Mouse (Mus musculus): ENCODE results near the gene Snd1.

- TF ChIP-seq CTCF (IDR thresholded peaks at IDR 0.05; ENCODE audit: low read depth, low read length) = no peak
- no peak for TF ChIP-seq TAL1 (conservative IDR thresholded peaks at IDR 0.05; ENCODE audit: low read depth, low read length)
- no peak for TF ChIP-seq GATA1 (IDR thresholded peaks at IDR 0.05; ENCODE audit: borderline replicate concordance, low read length)
- TF ChIP-seq POLR2AphosphoS5 (IDR thresholded peaks at IDR 0.05; ENCODE audit: insufficient replicate concordance, low read depth, low read length) = no peak
Observed at GRCm38 (mm10) chr6:28546943-28547342, 72.0 kb downstream of the Snd1 start.

Measured in G1E (cell line).